Mouse (Mus musculus): ENCODE measurements around the gene Sh3bp5l.

GRCm38 (mm10) chr11:58290812-58291211 is 39.7 kb upstream of the Sh3bp5l start:
- TF ChIP-seq CTCF (IDR thresholded peaks at IDR 0.05; ENCODE audit: low read depth) (no peak), EP300 (IDR thresholded peaks at IDR 0.05; ENCODE audit: low read depth) (no peak)

All from liver, postnatal 0 days (tissue).